Mouse (Mus musculus) CH12.LX (cell line): ENCODE results near the gene Ecsit. TPM values are rescaled to one million over a fixed set of nuclear protein-coding genes. Genes with fewer than 3 reads are reported as not detected.

Source experiments
- DNase-seq: peaks from one replicate; pipeline ENCODE4 v3.0.0-alpha.2; 2013; ENCODE audit errors: extremely low read depth
- H3K27ac ChIP-seq: 2 replicates; pipeline ENCODE4 v1.5.1; 2012; ENCODE audit warnings: low read depth, mild to moderate bottlenecking, control low read depth, moderate library complexity; ENCODE audit not compliant: insufficient read depth
- H3K27me3 ChIP-seq: replicated peaks from 2 replicates; pipeline ENCODE3; 2012; ENCODE audit warnings: inconsistent platforms
- H3K36me3 ChIP-seq, 2 experiments: replicated peaks in 1 of 2; 2 replicates each; pipeline versions ENCODE3 to v1.6.1; 2012; ENCODE audit warnings: inconsistent platforms in 1 of 2, low read length in 1 of 2, mild to moderate bottlenecking in 1 of 2, mixed read lengths in 1 of 2, moderate library complexity in 1 of 2; ENCODE audit not compliant: control insufficient read depth in 1 of 2, insufficient read depth in 1 of 2
- H3K4me1 ChIP-seq, 2 experiments: 2 replicates each; pipeline ENCODE4 v1.6.1; 2012; ENCODE audit warnings: inconsistent platforms in 1 of 2, moderate library complexity in 1 of 2; ENCODE audit not compliant: insufficient read depth in 2 of 2, control insufficient read depth in 1 of 2
- H3K4me2 ChIP-seq: 2 replicates; pipeline ENCODE4 v1.6.1; 2012; ENCODE audit warnings: low read depth, mild to moderate bottlenecking, control low read depth; ENCODE audit not compliant: poor library complexity, insufficient read depth, severe bottlenecking
- H3K4me3 ChIP-seq, 3 experiments: fragments of 150-350 bp in 1 of 3; sonication (generic) in 1 of 3; replicated peaks in 1 of 3; 2 replicates each; pipeline versions ENCODE3 to v1.5.1; 2011 to 2012; ENCODE audit warnings: low read depth in 2 of 3, low read length in 2 of 3, mild to moderate bottlenecking in 2 of 3, moderate library complexity in 2 of 3, control low read depth in 1 of 3, improper control_type of control experiment in 1 of 3, inconsistent platforms in 1 of 3, mixed read lengths in 1 of 3; ENCODE audit not compliant: poor library complexity in 1 of 3
- H3K79me2 ChIP-seq: replicated peaks from 2 replicates; pipeline ENCODE4 v1.6.1; 2012; ENCODE audit warnings: mild to moderate bottlenecking, moderate library complexity; ENCODE audit not compliant: control insufficient read depth, poor library complexity, insufficient read depth, severe bottlenecking; ENCODE audit errors: extremely low read depth
- H3K9ac ChIP-seq: 2 replicates; pipeline ENCODE4 v1.6.1; 2012; ENCODE audit warnings: low read depth, mild to moderate bottlenecking, control low read depth, moderate library complexity; ENCODE audit not compliant: insufficient read depth
- H3K9me3 ChIP-seq: replicated peaks from 2 replicates; pipeline ENCODE3; 2012; ENCODE audit warnings: low read length, inconsistent platforms, mixed read lengths
- BHLHE40 ChIP-seq: IDR thresholded peaks from 2 replicates; pipeline ENCODE4 v1.6.1; 2011; ENCODE audit warnings: mild to moderate bottlenecking, low read depth, low read length, improper control_type of control experiment
- CHD1 ChIP-seq: IDR thresholded peaks from 2 replicates; pipeline ENCODE4 v1.6.1; 2012; ENCODE audit warnings: low read depth, low read length, improper control_type of control experiment, inconsistent platforms
- CHD2 ChIP-seq: IDR thresholded peaks from 2 replicates; pipeline ENCODE4 v1.6.1; 2011; ENCODE audit warnings: low read length, improper control_type of control experiment
- CTCF ChIP-seq, 2 experiments: IDR thresholded peaks in 1 of 2; conservative IDR thresholded peaks in 1 of 2; 2 replicates each; pipeline ENCODE4 v1.5.1; 2011 to 2012; ENCODE audit warnings: low read depth in 2 of 2, low read length in 2 of 2, improper control_type of control experiment in 1 of 2, inconsistent platforms in 1 of 2, mild to moderate bottlenecking in 1 of 2, moderate library complexity in 1 of 2
- E2F4 ChIP-seq: IDR thresholded peaks from 2 replicates; pipeline ENCODE4 v1.6.1; 2011; ENCODE audit warnings: low read depth, low read length, improper control_type of control experiment; ENCODE audit not compliant: insufficient replicate concordance
- ELF1 ChIP-seq: IDR thresholded peaks from 2 replicates; pipeline ENCODE4 v1.6.1; 2014; ENCODE audit warnings: low read depth, mild to moderate bottlenecking, inconsistent platforms, low read length, improper control_type of control experiment
- EP300 ChIP-seq: IDR thresholded peaks from 2 replicates; pipeline ENCODE4 v1.6.1; 2011; ENCODE audit warnings: low read length, improper control_type of control experiment
- GABPA ChIP-seq: IDR thresholded peaks from 2 replicates; pipeline ENCODE4 v1.6.1; 2012; ENCODE audit warnings: low read depth, low read length, improper control_type of control experiment, inconsistent platforms; ENCODE audit not compliant: insufficient replicate concordance
- HCFC1 ChIP-seq: IDR thresholded peaks from 2 replicates; pipeline ENCODE4 v1.6.1; 2012; ENCODE audit warnings: low read depth, mild to moderate bottlenecking, inconsistent platforms, low read length, improper control_type of control experiment
- IRF4 ChIP-seq: IDR thresholded peaks from 2 replicates; pipeline ENCODE4 v1.6.1; 2014; ENCODE audit warnings: low read depth, mild to moderate bottlenecking, inconsistent platforms, low read length, improper control_type of control experiment
- JUN ChIP-seq: IDR thresholded peaks from 2 replicates; pipeline ENCODE4 v1.6.1; 2011; ENCODE audit warnings: low read depth, mild to moderate bottlenecking, low read length, improper control_type of control experiment, moderate library complexity; ENCODE audit not compliant: insufficient read depth
- KAT2A ChIP-seq: IDR thresholded peaks from 2 replicates; pipeline ENCODE4 v1.6.1; 2012; ENCODE audit warnings: low read length, improper control_type of control experiment, inconsistent platforms; ENCODE audit not compliant: insufficient replicate concordance
- MAFK ChIP-seq: IDR thresholded peaks from 2 replicates; pipeline ENCODE4 v1.6.1; 2011; ENCODE audit warnings: low read length, improper control_type of control experiment; ENCODE audit not compliant: insufficient replicate concordance
- MAX ChIP-seq: IDR thresholded peaks from 2 replicates; pipeline ENCODE4 v1.6.1; 2011; ENCODE audit warnings: low read length, improper control_type of control experiment
- MEF2A ChIP-seq: IDR thresholded peaks from 2 replicates; pipeline ENCODE4 v1.6.1; 2014; ENCODE audit warnings: low read depth, mild to moderate bottlenecking, inconsistent platforms, low read length, improper control_type of control experiment, borderline replicate concordance
- MXI1 ChIP-seq: IDR thresholded peaks from 2 replicates; pipeline ENCODE4 v1.6.1; 2011; ENCODE audit warnings: mild to moderate bottlenecking, low read depth, low read length, improper control_type of control experiment
- NELFE ChIP-seq: IDR thresholded peaks from 2 replicates; pipeline ENCODE4 v1.6.1; 2011; ENCODE audit warnings: low read depth, low read length, improper control_type of control experiment
- POLR2A ChIP-seq: IDR thresholded peaks from 2 replicates; pipeline ENCODE4 v1.6.1; 2011; ENCODE audit warnings: low read depth, mild to moderate bottlenecking, improper control_type of control experiment, low read length
- POLR2AphosphoS2 ChIP-seq: IDR thresholded peaks from 2 replicates; pipeline ENCODE4 v1.6.1; 2011; ENCODE audit warnings: low read depth, low read length, improper control_type of control experiment
- RAD21 ChIP-seq: IDR thresholded peaks from 2 replicates; pipeline ENCODE4 v1.6.1; 2011; ENCODE audit warnings: low read depth, mild to moderate bottlenecking, low read length, improper control_type of control experiment, moderate library complexity
- SIN3A ChIP-seq: IDR thresholded peaks from 2 replicates; pipeline ENCODE4 v1.6.1; 2012; ENCODE audit warnings: low read length, improper control_type of control experiment, inconsistent platforms
- SMC3 ChIP-seq: IDR thresholded peaks from 2 replicates; pipeline ENCODE4 v1.6.1; 2011; ENCODE audit warnings: low read depth, low read length, improper control_type of control experiment
- TBP ChIP-seq: conservative IDR thresholded peaks from 2 replicates; pipeline ENCODE4 v1.6.1; 2011; ENCODE audit warnings: low read depth, low read length, improper control_type of control experiment
- TCF12 ChIP-seq: IDR thresholded peaks from 2 replicates; pipeline ENCODE4 v1.6.1; 2014; ENCODE audit warnings: low read depth, mild to moderate bottlenecking, inconsistent platforms, low read length, improper control_type of control experiment
- UBTF ChIP-seq: IDR thresholded peaks from 2 replicates; pipeline ENCODE4 v1.6.1; 2012; ENCODE audit warnings: low read depth, mild to moderate bottlenecking, inconsistent platforms, low read length, improper control_type of control experiment, moderate library complexity
- USF2 ChIP-seq: conservative IDR thresholded peaks from 2 replicates; pipeline ENCODE4 v1.6.1; 2011; ENCODE audit warnings: low read depth, low read length, improper control_type of control experiment
- ZC3H11A ChIP-seq: IDR thresholded peaks from 2 replicates; pipeline ENCODE4 v1.6.1; 2012; ENCODE audit warnings: low read depth, mild to moderate bottlenecking, inconsistent platforms, low read length, improper control_type of control experiment
- ZKSCAN1 ChIP-seq: IDR thresholded peaks from 2 replicates; pipeline ENCODE4 v1.6.1; 2012; ENCODE audit warnings: low read depth, inconsistent platforms, low read length, improper control_type of control experiment, borderline replicate concordance
- ZNF384 ChIP-seq: IDR thresholded peaks from 2 replicates; pipeline ENCODE4 v1.6.1; 2012; ENCODE audit warnings: low read depth, low read length, improper control_type of control experiment, inconsistent platforms
- dilution Hi-C: fragments of 300-500 bp; cut with MboI; formaldehyde crosslinking; loops from 2 replicates; pipeline ENCODE4 v1.14.3; 2020; ENCODE audit warnings: low sequenced_read_pairs; ENCODE audit not compliant: extremely low pct_unique_long_range_greater_than_20kb, extremely low pct_ligation_motif_present
- in situ Hi-C: fragments of 300-500 bp; cut with MboI; formaldehyde crosslinking; loops from 3 replicates; pipeline ENCODE4 v1.14.3; 2019; ENCODE audit warnings: low sequenced_read_pairs, low pct_ligation_motif_present, low pct_unique_long_range_greater_than_20kb, mixed read lengths
- polyA plus RNA-seq: library from polyadenylated mRNA; unstranded; fragments of >175 nt; gene quantifications from 2 replicates; pipeline ENCODE4 v1.2.1, GENCODE M21; 2012; ENCODE audit warnings: low read depth; ENCODE audit not compliant: insufficient read length
- total RNA-seq, 2 experiments: library from RNA; depleted of rRNA; stranded (reverse); fragments of 300-350 nt in 1 of 2; fragments of >200 nt in 1 of 2; gene quantifications; 2 replicates each; pipeline ENCODE4 v1.2.3; 2012 to 2014

Ecsit gene
- total and polyA plus RNA-seq, 3 experiments, result 38.7 to 57.1 (median 48.5) TPM

DNA sequence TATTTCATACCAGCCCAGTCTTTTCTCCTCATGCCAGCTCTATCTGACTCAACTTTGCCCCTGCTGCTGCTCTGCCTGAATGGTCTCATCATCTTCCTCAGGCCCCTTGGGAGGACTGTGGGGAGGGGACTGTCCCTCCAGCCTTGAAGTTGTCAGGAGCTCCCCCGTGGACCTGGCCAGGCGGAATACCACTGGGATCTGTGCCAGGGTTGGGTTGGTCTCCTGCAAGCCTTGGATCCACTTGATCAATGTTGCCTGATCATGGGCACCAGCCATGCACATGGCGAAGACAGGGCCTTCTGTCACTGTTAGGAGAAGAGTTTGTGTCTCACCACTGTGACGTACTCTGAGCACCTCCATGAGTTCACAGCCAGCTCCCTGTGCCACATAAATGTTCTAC, 13.0 kb downstream of the Ecsit start:
- Histone ChIP-seq H3K9ac (peak overlapping the region; percentile 83; the same call in 1 of the 2 replicates), H3K4me3 (no peak overlapping the region), H3K4me1 (peaks cover 6 to 19% of the 10 kb centered on the region in 2 experiments), H3K9me3 (no peaks in the 10 kb centered on the region), H3K79me2 (no peaks in the 10 kb centered on the region; the same call in 1 of the 2 replicates), H3K27me3 (no peaks in the 10 kb centered on the region), H3K36me3 (peaks cover 46 to 74% of the 10 kb centered on the region in 2 experiments), H3K27ac (no peak overlapping the region), H3K4me2 (peak overlapping the region; percentile 73; the same call in 1 of the 2 replicates)
- in situ Hi-C loops, result loop anchor here (5.0 kb wide), 2 partner anchors 45 to 85 kb away; partner anchors contain the start of genes Elof1 and Pigyl
- TF ChIP-seq HCFC1 (no peak), EP300 (no peak), ZC3H11A (no peak), POLR2AphosphoS2 (no peak), RAD21 (no peak), GABPA (no peak), USF2 (no peak), BHLHE40 (no peak), JUN (no peak), POLR2A (no peak), MAFK (no peak)
- peak; percentile 45 for DNase-seq
- dilution Hi-C loops, result no loop called here

DNA sequence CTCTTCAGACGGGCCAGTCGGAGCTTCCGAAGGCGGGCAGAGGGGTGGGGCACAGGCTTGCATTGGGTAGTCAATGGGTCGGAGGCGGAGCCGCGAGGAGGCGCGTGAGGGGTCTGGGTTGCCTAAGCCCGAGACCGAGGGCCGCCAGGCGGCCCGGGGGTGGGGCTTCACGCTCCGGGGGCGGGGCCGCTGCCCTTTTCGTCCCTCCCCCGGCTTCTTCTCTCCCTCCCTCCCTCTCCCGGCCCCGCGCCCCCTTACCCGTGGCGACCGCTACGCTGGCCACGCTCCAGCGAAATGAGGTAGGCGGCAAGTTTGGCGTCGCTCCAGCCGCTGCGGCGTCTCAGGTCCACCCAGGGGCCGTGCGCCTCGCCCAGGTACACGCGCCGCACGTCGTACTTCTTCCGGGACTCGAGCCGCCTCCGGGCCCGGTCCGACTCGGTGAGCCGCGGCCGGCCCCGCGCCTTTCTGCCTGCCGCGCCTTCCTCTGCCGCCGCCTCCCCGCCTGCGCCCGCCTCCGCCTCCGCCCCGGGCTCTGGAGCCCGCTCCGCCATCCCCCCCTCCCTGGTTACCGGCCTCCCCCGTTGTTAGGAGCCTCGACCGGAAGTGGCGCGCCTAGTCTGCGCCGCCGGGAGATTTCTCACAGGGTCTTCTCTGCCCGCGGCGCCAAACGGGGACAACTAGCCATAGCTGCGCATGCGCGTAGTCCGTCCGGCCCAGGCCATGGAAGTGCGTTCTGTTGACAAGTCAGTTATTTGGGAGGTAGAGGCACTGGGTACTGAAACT, 14.3 kb downstream of the Ecsit start, which contains the start of the genes Gm49318 and Zfp653:
Gene Gm49318, minus strand, starts transcription at position 469 of the 783 bp plus-strand sequence.
Gene Zfp653, minus strand, starts transcription at position 586 of the 783 bp plus-strand sequence.
- dilution Hi-C loops (no loop called here), in situ Hi-C loops (loop anchor here (5.0 kb wide), 2 partner anchors 46 to 86 kb away; partner anchors contain the start of genes Elof1 and Pigyl)
- Histone ChIP-seq H3K36me3 (peaks cover 37 to 72% of the 10 kb centered on the region in 2 experiments), H3K9ac (peak within 1 kb of the TSS; percentile 83), H3K4me1 (peaks cover 6 to 19% of the 10 kb centered on the region in 2 experiments), H3K9me3 (no peaks in the 10 kb centered on the region), H3K79me2 (no peaks in the 10 kb centered on the region; the same call in 1 of the 2 replicates), H3K27me3 (no peaks in the 10 kb centered on the region), H3K4me2 (peak within 1 kb of the TSS; percentile 73), H3K27ac (peak within 1 kb of the TSS; percentile 80), H3K4me3 (peak within 1 kb of the TSS; percentile 72 to 87 (median 78))
- peak; percentile 96 for DNase-seq
- TF ChIP-seq ZC3H11A, result no peak
- peak; percentile 70; the same call in 1 of the 2 replicates for TF ChIP-seq TCF12
- peak; percentile 89 for TF ChIP-seq HCFC1
- no peak for TF ChIP-seq USF2
- no peak for TF ChIP-seq CTCF (conservative IDR thresholded peaks at IDR 0.05 in 1 of 2, IDR thresholded peaks at IDR 0.05 in 1 of 2; ENCODE audit: low read depth in 2 of 2, low read length in 2 of 2)
- peak; percentile 84 for TF ChIP-seq SIN3A
- TF ChIP-seq CHD2, result no peak
- peak; percentile 10; the same call in 1 of the 2 replicates for TF ChIP-seq BHLHE40
- no peak; the same call in 1 of the 2 replicates for TF ChIP-seq MAX
- peak; percentile 70; the same call in 1 of the 2 replicates for TF ChIP-seq KAT2A
- no peak for TF ChIP-seq SMC3
- TF ChIP-seq CHD1, result no peak
- no peak for TF ChIP-seq TBP
- no peak for TF ChIP-seq UBTF
- no peak for TF ChIP-seq ZKSCAN1
- 0 out of 2 replicates have a peak, but pooled peaks have one; percentile 71 for TF ChIP-seq E2F4
- TF ChIP-seq GABPA, result no peak; the same call in 1 of the 2 replicates
- peak; percentile 84 for TF ChIP-seq ELF1
- TF ChIP-seq NELFE, result peak; percentile 50; the same call in 1 of the 2 replicates
- no peak for TF ChIP-seq ZNF384
- TF ChIP-seq IRF4, result no peak
- 0 out of 2 replicates have a peak, but pooled peaks have one; percentile 32 for TF ChIP-seq POLR2AphosphoS2
- peak; percentile 89 for TF ChIP-seq MXI1
- TF ChIP-seq MEF2A, result peak; percentile 30; the same call in 1 of the 2 replicates
- TF ChIP-seq RAD21, result no peak
